Mouse (Mus musculus) hematopoietic stem cell, adult 5-6 weeks (primary cell): Measurements from ENCODE around the gene Gm10320. TPM values are rescaled to one million over a fixed set of nuclear protein-coding genes. Genes with fewer than 3 reads are reported as not detected.
A peak's percentile ranks its signal among the peaks of the same experiment; 100 is the strongest.

Experiments used
- ATAC-seq, 2 experiments: fragments of 125-278 bp in 1 of 2; replicated peaks in 1 of 2; 2 replicates each; pipeline ENCODE4 v1.8.0; 2016 to 2017; ENCODE audit warnings: inconsistent platforms in 2 of 2, mild to moderate bottlenecking in 2 of 2, moderate number of reproducible peaks in 2 of 2, low read depth in 1 of 2, moderate TSS enrichment in 1 of 2; ENCODE audit not compliant: low FRiP score in 2 of 2, poor library complexity in 2 of 2, severe bottlenecking in 2 of 2, insufficient read depth in 1 of 2, low TSS enrichment in 1 of 2
- total RNA-seq: library from RNA; stranded (forward); fragments of 172-1452, 232-1000 nt; gene quantifications from 2 replicates; pipeline ENCODE4 v1.2.3, GENCODE M21; 2017

The Gm10320 gene
- total RNA-seq, 1 experiment from 2014 or later = not detected

DNA sequence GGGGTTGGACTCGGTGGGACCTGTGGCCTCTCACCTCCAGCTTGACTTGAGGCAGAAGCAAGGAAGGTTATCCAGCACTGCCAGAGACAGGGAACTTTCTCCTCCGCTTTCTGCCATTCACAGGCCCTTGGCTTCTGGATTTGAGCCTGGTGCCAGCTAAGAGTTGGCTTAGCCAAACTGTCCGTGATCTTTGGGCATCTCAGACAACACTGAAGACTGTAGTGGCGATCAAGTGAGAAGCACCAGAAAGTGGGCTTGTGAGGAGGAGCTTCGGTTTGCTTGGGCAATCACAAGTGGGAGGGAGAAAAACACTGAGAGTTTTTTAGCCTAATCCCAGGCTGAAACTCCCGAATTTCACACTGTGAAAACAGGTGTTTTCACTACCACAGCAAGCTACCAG is 14.2 kb upstream of the Gm10320 start:
- no peak for ATAC-seq

- no peak for ATAC-seq
Measured at GRCm38 (mm10) chr13:98505489-98505857, 13.7 kb upstream of the Gm10320 start.

GRCm38 (mm10) chr13:98504661-98505488 is 13.1 kb upstream of the Gm10320 start:
- ATAC-seq = no peak

DNA sequence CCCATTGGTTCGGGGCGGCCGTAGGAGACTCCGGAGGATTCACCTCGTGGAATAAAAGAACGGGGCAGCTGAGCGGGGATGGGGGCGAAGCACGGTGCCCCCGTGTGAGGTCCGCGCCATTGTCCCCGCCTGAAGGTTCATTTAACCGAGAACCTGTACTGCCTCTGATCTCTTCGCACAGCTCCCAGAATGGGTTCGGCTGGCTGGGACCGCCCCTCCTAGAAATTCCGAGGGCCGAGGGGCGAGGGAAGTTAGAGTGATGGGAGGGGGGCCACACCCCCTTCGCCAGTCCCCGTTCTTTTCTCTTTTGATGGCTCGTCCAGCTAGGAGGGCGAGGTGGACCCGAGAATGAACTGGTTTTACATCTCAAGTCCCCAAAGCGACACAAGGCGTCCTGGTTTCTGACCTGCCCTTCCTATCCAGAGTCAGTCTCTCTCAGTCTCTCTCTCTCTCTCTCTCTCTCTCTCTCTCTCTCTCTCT is 12.4 kb upstream of the Gm10320 start:
- ATAC-seq = no peak

GRCm38 (mm10) chr13:98503601-98504000 is 11.8 kb upstream of the Gm10320 start:
- ATAC-seq = no peak

- ATAC-seq = no peak
Measured at GRCm38 (mm10) chr13:98502813-98503341, 11.1 kb upstream of the Gm10320 start.

- ATAC-seq = no peak
Measured at GRCm38 (mm10) chr13:98502236-98502812, 10.5 kb upstream of the Gm10320 start.

- no peak for ATAC-seq
Measured at GRCm38 (mm10) chr13:98501321-98501720, 9.5 kb upstream of the Gm10320 start.

DNA sequence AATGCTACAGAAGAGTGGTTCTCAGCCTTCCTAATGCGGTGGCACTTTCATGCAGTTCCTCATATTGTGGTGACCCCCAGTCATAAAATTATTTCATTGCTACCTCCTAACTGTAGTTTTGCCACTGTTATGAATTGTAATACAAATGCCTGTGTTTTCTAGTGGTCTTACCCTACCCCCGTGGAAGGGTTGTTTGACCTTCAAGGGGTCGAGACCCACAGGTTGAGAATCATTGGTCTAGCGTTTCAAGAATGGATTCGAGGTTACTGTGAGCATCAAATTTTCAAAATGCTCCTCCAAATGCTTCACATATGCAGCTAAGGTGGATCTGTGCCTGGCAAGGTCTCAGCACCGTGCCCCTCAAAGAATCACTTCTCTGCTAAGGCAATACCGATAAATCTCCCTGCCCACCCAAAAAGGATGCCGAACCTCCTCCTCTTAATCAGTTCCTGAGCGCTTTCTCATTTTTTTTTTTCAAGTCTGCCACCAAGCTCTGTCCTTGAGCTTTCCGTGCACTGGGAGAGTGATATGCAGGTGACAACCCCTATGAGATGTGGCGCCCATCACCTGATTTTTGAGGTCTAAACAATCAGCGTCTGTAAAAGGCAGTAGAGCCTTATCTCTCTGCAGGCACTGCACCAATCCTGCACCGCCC is 8.8 kb upstream of the Gm10320 start:
- no peak for ATAC-seq

- ATAC-seq = no peak
Measured at GRCm38 (mm10) chr13:98498561-98498960, 6.8 kb upstream of the Gm10320 start.

GRCm38 (mm10) chr13:98498080-98498479 is 6.3 kb upstream of the Gm10320 start:
- no peak for ATAC-seq

DNA sequence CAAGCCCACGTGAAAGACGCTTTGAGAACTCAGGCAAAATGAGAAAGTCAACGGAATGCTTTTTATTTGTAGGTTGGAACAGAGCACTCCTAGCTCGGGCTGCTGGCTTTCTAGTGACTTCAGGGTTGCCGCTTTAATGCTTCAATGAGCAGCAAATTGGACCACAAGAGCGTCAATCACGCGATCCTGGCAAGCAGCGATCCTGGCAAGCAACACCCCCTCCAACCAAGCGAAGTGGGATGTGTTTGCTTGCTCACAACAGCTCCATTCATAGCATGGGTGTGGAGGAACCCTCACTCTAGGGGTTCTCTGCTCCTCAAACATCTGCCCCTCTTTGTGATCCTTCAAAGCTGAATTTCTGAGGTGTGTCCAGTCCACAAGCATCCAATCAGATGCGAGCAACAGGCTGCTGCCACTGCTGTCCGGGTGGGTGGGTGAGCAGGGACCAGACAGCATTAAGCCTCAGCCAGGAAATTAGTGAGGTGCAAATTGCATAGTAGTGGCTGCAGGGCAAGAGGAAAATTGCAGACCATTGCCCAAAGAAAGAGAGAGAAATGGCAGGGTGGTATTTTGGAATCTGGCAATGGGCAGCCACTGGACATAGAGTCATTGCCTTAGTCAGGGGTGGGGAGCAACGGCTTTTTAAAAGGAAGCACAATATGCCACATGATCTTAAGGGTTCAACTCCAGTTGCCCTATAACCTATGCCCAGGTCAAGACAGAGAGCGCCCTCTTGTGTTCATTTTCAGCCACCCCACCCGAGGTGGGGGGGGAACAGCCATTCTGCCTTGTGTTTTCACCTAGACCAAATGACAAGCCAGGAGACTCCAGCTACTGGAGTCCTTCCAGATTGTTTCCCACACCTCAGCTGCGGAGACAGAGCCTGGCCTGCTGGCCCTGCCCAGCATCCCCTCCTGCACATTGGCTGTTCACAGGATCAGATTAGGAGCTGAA is 5.4 kb upstream of the Gm10320 start:
- no peak for ATAC-seq

DNA sequence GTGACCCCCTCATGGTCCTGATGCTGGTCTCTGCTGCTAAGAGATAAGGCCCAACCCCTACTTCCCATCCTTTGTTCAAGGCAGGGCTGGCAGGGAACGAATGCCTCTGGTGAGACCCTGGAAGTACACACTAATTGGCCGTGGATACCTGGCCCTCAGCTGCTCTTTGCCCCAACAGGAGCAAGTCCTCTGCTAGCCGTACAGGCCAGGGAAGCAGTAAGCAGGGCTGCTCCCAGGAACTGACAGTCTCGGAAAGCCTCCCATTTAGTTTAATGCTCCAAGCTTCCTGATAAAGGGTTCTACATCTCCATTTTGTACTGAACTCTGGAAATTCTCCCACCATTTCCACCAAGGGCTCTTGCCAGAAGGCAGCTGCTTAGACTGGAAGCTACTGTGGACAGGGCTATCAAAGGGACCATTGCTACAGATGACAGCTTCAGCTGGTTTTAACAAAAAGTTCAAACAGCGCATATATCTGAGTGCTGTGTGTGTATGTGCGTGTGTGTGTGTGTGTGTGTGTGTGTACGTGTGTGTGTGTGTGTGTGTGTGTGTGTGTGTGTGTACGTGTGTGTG is 2.8 kb upstream of the Gm10320 start:
- ATAC-seq = 0 out of 4 replicates have a peak, but pooled peaks of 1 of the 2 experiments have one; percentile 10

DNA sequence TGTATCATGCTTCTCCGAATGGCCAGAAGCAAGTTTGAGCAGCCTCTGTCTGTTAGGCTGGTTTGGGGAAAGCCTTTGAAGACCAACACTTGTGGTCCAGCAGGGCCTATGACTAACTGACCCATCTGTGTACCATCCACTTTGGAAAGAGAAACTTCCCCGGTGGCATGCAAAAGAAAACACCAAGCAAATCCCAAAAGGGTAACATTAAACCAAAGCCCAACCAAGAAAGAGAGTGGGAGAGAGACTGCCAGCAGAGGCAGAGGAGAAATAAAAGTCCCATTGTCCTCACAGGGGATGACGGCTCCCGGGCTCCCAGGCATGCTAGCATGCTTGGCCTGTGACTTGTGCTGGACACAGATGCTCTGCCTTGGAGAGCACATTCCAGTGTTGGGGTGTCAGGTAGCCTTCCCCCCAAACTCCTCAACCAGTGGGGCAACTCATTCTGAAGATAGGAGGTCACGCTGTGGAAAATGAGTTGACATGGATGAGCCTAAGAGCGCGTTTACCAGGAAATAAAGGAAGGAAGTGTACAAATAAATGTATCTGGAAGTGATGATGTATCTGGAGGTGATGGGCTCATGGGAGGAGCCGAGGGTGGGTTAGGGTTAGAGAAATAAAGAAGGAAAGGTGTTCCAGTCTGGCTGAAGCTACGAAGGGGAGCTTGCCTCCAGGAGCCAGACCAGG is 911 bp upstream of the Gm10320 start:
- ATAC-seq = no peak

DNA sequence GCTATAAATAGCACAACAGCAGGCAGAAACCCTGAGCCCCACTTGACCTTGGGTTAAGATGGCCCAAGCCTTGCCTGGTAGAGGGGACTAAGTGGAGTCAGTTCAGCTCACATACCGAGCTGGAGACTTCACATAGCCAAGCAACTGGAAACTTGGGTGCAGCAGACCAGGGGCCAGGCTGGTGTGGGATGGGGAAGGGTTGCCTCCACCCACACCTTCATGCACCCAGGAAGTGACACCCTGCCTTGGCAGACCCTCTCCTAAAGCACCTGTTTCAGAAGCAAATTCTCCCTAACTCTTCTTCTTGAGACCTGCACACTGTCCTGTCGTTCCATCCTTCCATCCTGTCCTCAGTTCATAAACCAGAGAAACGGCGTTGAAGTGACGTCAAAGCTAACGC is 5.1 kb downstream of the Gm10320 start:
- no peak for ATAC-seq

- no peak for ATAC-seq
Measured at GRCm38 (mm10) chr13:98486161-98486560, 5.6 kb downstream of the Gm10320 start.
